Mouse (Mus musculus) kidney, postnatal 14 days (tissue): ENCODE data around the gene Usp24.
A peak's percentile ranks its signal among the peaks of the same experiment; 100 is the strongest.
"Not testable (repeated sequence)": the region's sequence is repeated elsewhere in the genome, so short reads cannot be mapped to it uniquely, and the experiment has no call there.

Source experiments
- DNase-seq: peaks from one replicate; pipeline ENCODE4 v3.0.0; 2022; ENCODE audit warnings: mixed read lengths

The Usp24 gene

GRCm38 (mm10) chr4:106318976-106319375 is 3.0 kb downstream of the Usp24 start:
- DNase-seq, result no peak

GRCm38 (mm10) chr4:106322846-106323245 is 6.8 kb downstream of the Usp24 start:
- no peak for DNase-seq

GRCm38 (mm10) chr4:106323318-106323717 is 7.3 kb downstream of the Usp24 start:
- DNase-seq, result no peak

GRCm38 (mm10) chr4:106327436-106327835 is 11.4 kb downstream of the Usp24 start:
- DNase-seq, result no peak

GRCm38 (mm10) chr4:106328704-106329103 is 12.7 kb downstream of the Usp24 start:
- DNase-seq, result no peak

GRCm38 (mm10) chr4:106329171-106329570 is 13.2 kb downstream of the Usp24 start:
- DNase-seq, result not testable (repeated sequence)

GRCm38 (mm10) chr4:106330371-106330819 is 14.4 kb downstream of the Usp24 start:
- DNase-seq, result peak; percentile 65

GRCm38 (mm10) chr4:106333071-106333470 is 17.1 kb downstream of the Usp24 start:
- no peak for DNase-seq

- no peak for DNase-seq
Observed at GRCm38 (mm10) chr4:106333584-106333983, 17.6 kb downstream of the Usp24 start.

- no peak for DNase-seq
Observed at GRCm38 (mm10) chr4:106335858-106336257, 19.8 kb downstream of the Usp24 start.

GRCm38 (mm10) chr4:106347664-106348063 is 31.7 kb downstream of the Usp24 start:
- no peak for DNase-seq

GRCm38 (mm10) chr4:106355025-106355424 is 39.0 kb downstream of the Usp24 start:
- not testable (repeated sequence) for DNase-seq

GRCm38 (mm10) chr4:106370013-106370412 is 54.0 kb downstream of the Usp24 start:
- no peak for DNase-seq

- DNase-seq, result peak; percentile 86
Observed at GRCm38 (mm10) chr4:106375857-106376256, 59.8 kb downstream of the Usp24 start.

- DNase-seq, result no peak
Observed at GRCm38 (mm10) chr4:106378839-106379572, 63.0 kb downstream of the Usp24 start.

GRCm38 (mm10) chr4:106381131-106381530 is 65.1 kb downstream of the Usp24 start:
- no peak for DNase-seq

- no peak for DNase-seq
Observed at GRCm38 (mm10) chr4:106389908-106390307, 73.9 kb downstream of the Usp24 start.

GRCm38 (mm10) chr4:106409621-106410020 is 93.6 kb downstream of the Usp24 start:
- no peak for DNase-seq

- DNase-seq, result no peak
Observed at GRCm38 (mm10) chr4:106419256-106419655, 103.2 kb downstream of the Usp24 start.

- no peak for DNase-seq
Observed at GRCm38 (mm10) chr4:106419791-106420190, 103.8 kb downstream of the Usp24 start.

- DNase-seq, result no peak
Observed at GRCm38 (mm10) chr4:106422597-106422996, 106.6 kb downstream of the Usp24 start.

GRCm38 (mm10) chr4:106424560-106424959 is 108.5 kb downstream of the Usp24 start:
- peak; percentile 18 for DNase-seq

- peak; percentile 18 for DNase-seq
Observed at GRCm38 (mm10) chr4:106426286-106426685, 110.3 kb downstream of the Usp24 start.

GRCm38 (mm10) chr4:106428616-106429015 is 112.6 kb downstream of the Usp24 start:
- no peak for DNase-seq

- no peak for DNase-seq
Observed at GRCm38 (mm10) chr4:106429106-106429505, 113.1 kb downstream of the Usp24 start.
